Mouse (Mus musculus): ENCODE measurements around the gene Anapc1. TPM values are rescaled to one million over a fixed set of nuclear protein-coding genes. Genes with fewer than 3 reads are reported as not detected.

The Anapc1 gene
- total RNA-seq, 2 experiments from 2014 or later = 30.0 to 31.1 TPM

DNA sequence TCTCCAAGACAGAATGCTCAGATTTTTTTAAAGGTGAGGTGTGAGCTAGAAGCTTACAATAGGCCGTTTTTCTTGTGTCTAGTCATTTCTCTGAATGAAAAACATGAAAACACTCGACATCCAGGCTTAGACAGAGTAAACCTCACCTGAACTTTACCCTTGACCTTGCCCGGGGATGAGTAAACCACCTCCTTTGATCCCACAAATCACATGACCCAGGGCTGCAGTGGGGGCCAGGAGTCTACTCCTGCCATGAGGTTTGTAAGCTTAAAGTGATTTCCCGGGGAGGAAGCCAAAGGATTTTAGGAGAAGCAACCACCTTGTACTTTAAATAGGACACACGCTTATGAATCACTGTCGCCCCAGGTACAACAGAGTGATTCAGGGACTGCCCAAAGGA is 119.2 kb downstream of the Anapc1 start:
- DNase-seq (ENCODE audit: low spot score) = no peak

DNA sequence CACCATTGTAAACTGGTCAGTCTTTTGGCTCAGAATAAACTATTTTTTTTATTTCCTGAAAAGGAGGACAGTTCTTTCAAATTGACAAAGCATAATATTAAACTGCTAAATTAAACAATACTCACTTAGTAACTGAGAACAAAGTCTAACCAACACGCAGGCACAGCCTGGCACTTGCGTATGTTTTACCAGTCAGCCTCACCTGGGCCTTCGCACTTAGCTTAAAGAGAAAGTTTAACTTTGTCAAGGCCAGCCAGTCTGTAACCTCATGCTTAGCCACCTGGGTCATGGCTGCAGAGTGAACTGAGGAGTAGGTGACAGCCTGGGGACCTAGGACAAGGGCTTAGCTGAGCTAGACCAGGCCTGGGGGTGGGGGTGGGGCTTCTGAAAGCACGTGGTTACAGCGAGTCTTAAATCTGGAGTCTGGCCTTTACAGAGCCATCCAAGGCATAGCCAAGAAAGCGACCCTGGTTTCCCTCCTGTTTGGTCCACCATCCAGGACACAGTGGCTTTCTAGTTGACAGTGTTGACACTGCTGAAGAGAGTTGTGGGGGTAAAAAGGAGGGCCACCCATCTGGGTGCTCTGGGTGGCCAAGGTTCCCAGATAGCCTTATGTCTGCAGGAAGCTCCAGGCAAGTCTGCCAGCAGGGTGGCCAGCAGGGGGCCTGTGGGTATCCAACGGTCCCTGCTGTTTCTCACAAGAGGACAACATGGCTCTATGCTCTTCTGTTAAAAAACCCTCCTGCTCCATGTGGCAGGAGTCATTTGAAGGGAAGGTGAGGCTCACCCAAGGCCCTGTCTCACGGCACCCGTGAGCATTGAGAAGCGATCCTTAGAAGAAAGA is 120.7 kb downstream of the Anapc1 start:
- no peak for DNase-seq (ENCODE audit: low spot score)

DNA sequence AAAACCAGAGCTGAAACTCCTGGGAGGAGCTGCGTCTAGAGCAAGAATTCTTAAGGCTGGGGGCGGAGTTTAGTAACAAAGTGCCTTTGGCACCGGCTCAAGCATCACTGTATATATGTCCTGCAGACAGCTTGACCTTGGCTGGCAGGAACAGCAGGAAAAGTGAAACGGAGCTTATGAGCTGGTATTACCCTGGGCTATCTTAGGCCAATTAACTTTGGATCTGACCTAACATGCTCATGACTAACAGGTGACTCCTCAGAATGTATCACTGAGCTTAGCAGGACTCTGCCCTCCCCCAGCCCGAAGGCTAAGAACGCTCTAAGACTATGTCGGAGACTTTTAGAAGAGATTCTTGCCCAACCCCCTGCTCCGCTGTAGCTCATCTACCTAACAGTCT is 121.3 kb downstream of the Anapc1 start:
- no peak for DNase-seq (ENCODE audit: low spot score)

DNA sequence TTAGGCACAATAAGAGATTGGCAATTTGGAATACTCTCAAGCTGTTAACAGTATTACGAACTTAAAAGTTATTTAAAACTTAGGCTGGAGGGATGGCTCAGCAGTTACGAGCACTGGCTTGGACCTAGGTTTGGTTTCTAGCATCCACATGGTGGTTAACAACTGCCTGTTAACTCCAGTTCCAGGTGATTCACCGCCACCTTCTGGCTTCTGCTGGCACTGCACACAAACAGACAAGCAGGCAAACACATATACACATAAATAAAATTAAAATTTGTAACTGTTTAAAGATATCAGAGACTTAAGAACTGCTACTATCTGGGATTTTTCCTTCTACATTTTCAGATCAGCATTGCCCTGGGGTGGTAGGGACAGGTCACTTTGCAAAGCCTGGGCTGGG is 123.0 kb downstream of the Anapc1 start:
- no peak for DNase-seq (ENCODE audit: low spot score)

Other genes with a start within 250 kb of the Anapc1 start
- gene Spdye4c, start 96.2 kb downstream of the Anapc1 start, total RNA-seq (2021) = not detected
- 1 to 10 TPM; 2.2 to 2.8 TPM for gene Mertk, start 11.6 kb upstream of the Anapc1 start, total RNA-seq (2021)
- 10 to 100 TPM; 13.3 to 14.9 TPM for gene Tmem87b, start 130.7 kb upstream of the Anapc1 start, total RNA-seq (2021)
- 1 to 10 TPM; 2.0 to 3.1 TPM for gene Fbln7, start 175.6 kb upstream of the Anapc1 start, total RNA-seq (2021)